Mouse (Mus musculus) lung, postnatal 0 days (tissue): Measurements from ENCODE around the gene Inpp4a.

Experiments used
- CTCF ChIP-seq: IDR thresholded peaks from 2 replicates; pipeline ENCODE4 v1.5.1; 2016; ENCODE audit warnings: antibody characterized with exemption, mild to moderate bottlenecking
- EP300 ChIP-seq: IDR thresholded peaks from 2 replicates; pipeline ENCODE4 v1.6.1; 2016; ENCODE audit warnings: antibody characterized with exemption, mild to moderate bottlenecking, control low read depth

DNA sequence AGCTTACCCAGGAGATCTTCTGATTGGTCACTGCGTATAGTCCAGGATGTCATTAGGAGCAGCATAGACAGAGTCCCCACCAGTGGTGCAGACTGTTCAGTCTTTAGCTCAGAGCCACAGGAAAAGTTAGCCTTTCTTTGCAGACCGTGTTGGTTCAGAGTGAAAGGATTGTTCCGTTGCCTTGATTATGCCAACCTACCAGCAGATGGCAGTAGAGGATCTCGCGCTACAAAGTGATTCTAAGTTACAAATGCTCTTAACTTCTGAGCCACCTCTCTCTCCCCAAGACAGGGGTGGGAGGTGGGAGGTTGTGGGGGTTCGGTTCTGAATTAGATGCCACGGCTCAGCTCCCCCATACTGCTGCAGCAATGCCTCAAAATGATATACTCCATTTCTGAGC, 27.2 kb upstream of the Inpp4a start:
- TF ChIP-seq CTCF = peak; percentile 97
- no peak for TF ChIP-seq EP300
